Mouse (Mus musculus) heart, postnatal 10 days (tissue): ENCODE results near the gene Nucb2. TPM values are rescaled to one million over a fixed set of nuclear protein-coding genes. Genes with fewer than 3 reads are reported as not detected.

Source experiments
- DNase-seq, 2 experiments: peaks; one replicate each; pipeline ENCODE4 v3.0.0; 2021
- intact Hi-C: fragments of 180-260 bp; cut with DNase I; formaldehyde crosslinking; loops from one replicate; pipeline ENCODE4 v1.15.1; 2025
- total RNA-seq, 2 experiments: library from RNA; stranded (reverse); gene quantifications; 2 replicates each; pipeline ENCODE4 v1.2.3; 2021

The Nucb2 gene
- total RNA-seq: 10 to 100 TPM; 13.8 to 14.4 TPM

GRCm38 (mm10) chr7:116503879-116504817, at the start of gene Nucb2:
Gene Nucb2 (plus strand): TSS chr7:116504369.
- DNase-seq: peak; percentile 99
- intact Hi-C loops: loop anchor here (5.0 kb wide), 1 partner anchor 57 kb away; no protein-coding TSS in a partner anchor

- DNase-seq: no peak
- intact Hi-C loops: no loop called here
Measured at GRCm38 (mm10) chr7:116456964-116457363, 47.2 kb upstream of the Nucb2 start.

- no peak for DNase-seq
- intact Hi-C loops: no loop called here
Measured at GRCm38 (mm10) chr7:116457391-116457790, 46.8 kb upstream of the Nucb2 start.

- intact Hi-C loops: loop anchor here (2.0 kb wide), 1 partner anchor 58 kb away; no protein-coding TSS in a partner anchor
- peak; percentile 28 to 41 for DNase-seq
Measured at GRCm38 (mm10) chr7:116458985-116459441, 45.2 kb upstream of the Nucb2 start.

GRCm38 (mm10) chr7:116462114-116462513, 42.1 kb upstream of the Nucb2 start:
- no peak for DNase-seq
- intact Hi-C loops: no loop called here

- DNase-seq: no peak
- intact Hi-C loops: no loop called here
Measured at GRCm38 (mm10) chr7:116475836-116476235, 28.3 kb upstream of the Nucb2 start.

GRCm38 (mm10) chr7:116476264-116476663, 27.9 kb upstream of the Nucb2 start:
- DNase-seq: no peak
- intact Hi-C loops: no loop called here

- intact Hi-C loops: no loop called here
- DNase-seq: no peak
Measured at GRCm38 (mm10) chr7:116483106-116483505, 21.1 kb upstream of the Nucb2 start.

GRCm38 (mm10) chr7:116483782-116484181, 20.4 kb upstream of the Nucb2 start:
- DNase-seq: no peak
- intact Hi-C loops: no loop called here

- intact Hi-C loops: no loop called here
- DNase-seq: no peak
Measured at GRCm38 (mm10) chr7:116484213-116484612, 20.0 kb upstream of the Nucb2 start.

GRCm38 (mm10) chr7:116485062-116485601, 19.0 kb upstream of the Nucb2 start:
- intact Hi-C loops: no loop called here

GRCm38 (mm10) chr7:116491113-116491512, 13.1 kb upstream of the Nucb2 start:
- DNase-seq: no peak
- intact Hi-C loops: no loop called here

More at GRCm38 (mm10) chr7:116485062-116485601, 19.0 kb upstream of the Nucb2 start:
- no peak for DNase-seq

- intact Hi-C loops: no loop called here
- no peak for DNase-seq
Measured at GRCm38 (mm10) chr7:116493267-116494003, 10.7 kb upstream of the Nucb2 start.

- DNase-seq: no peak
- intact Hi-C loops: no loop called here
Measured at GRCm38 (mm10) chr7:116494618-116495017, 9.6 kb upstream of the Nucb2 start.

GRCm38 (mm10) chr7:116496760-116497159, 7.4 kb upstream of the Nucb2 start:
- intact Hi-C loops: no loop called here
- DNase-seq: no peak

- DNase-seq: no peak
- intact Hi-C loops: loop anchor here (5.0 kb wide), 2 partner anchors 57 to 167 kb away; no protein-coding TSS in a partner anchor
Measured at GRCm38 (mm10) chr7:116504818-116505170, 625 bp downstream of the Nucb2 start.

GRCm38 (mm10) chr7:116514030-116514429, 9.9 kb downstream of the Nucb2 start:
- intact Hi-C loops: no loop called here
- DNase-seq: peak in 1 of 2 experiments; percentile 28

GRCm38 (mm10) chr7:116514546-116514945, 10.4 kb downstream of the Nucb2 start:
- intact Hi-C loops: no loop called here
- no peak for DNase-seq

GRCm38 (mm10) chr7:116515059-116515458, 10.9 kb downstream of the Nucb2 start:
- no peak for DNase-seq
- intact Hi-C loops: no loop called here

GRCm38 (mm10) chr7:116515514-116516135, 11.5 kb downstream of the Nucb2 start:
- intact Hi-C loops: loop anchor here (2.0 kb wide), 1 partner anchor 57 kb away; no protein-coding TSS in a partner anchor
- DNase-seq: no peak
